Comparison of ENCODE assay signal across 7 mouse cellular contexts in genomic region chr11:114064871-114065388, GRCm38 (mm10). TPM values are rescaled to one million over a fixed set of nuclear protein-coding genes. Genes with fewer than 3 reads are reported as not detected.
DNase-seq lines count a peak whose midpoint lies in the region; ATAC-seq and TF ChIP-seq lines count a peak whose summit lies in the region.

No protein-coding gene starts in this region.

- under 1% methylated on average over 32 of the region's 32 CpGs for WGBS in lung, embryonic 14.5 days
- WGBS in forebrain, embryonic 10.5 days: under 1% methylated on average over 32 of the region's 32 CpGs
- under 1% methylated on average over 32 of the region's 32 CpGs for WGBS in intestine, embryonic 16.5 days

- peak overlapping the region; percentile 71 for H3K9ac ChIP-seq in lung, embryonic 14.5 days
- peak overlapping the region; percentile 72 for H3K9ac ChIP-seq in intestine, embryonic 16.5 days (ENCODE audit: low read depth, low read length)

- ATAC-seq in lung, embryonic 14.5 days (ENCODE audit: insufficient read depth): no peak
- no peak for ATAC-seq in intestine, embryonic 16.5 days

- H3K27ac ChIP-seq in lung, embryonic 14.5 days (ENCODE audit: low read depth): no peak overlapping the region
- H3K27ac ChIP-seq in forebrain, embryonic 10.5 days: peak overlapping the region; percentile 87
- H3K27ac ChIP-seq in intestine, embryonic 16.5 days (ENCODE audit: low read length): no peak overlapping the region

- peak; percentile 50 for TF ChIP-seq CTCF in lung, embryonic 14.5 days (IDR thresholded peaks at IDR 0.05; ENCODE audit: low read depth)

- peak overlapping the region; percentile 96 for H3K4me2 ChIP-seq in lung, embryonic 14.5 days
- peak overlapping the region; percentile 93 for H3K4me2 ChIP-seq in intestine, embryonic 16.5 days (ENCODE audit: low read depth, low read length)

- H3K27me3 ChIP-seq in lung, embryonic 14.5 days (ENCODE audit: insufficient read depth, low read length): peaks cover 31% of the 10 kb centered on the region
- peaks cover 100% of the 10 kb centered on the region for H3K27me3 ChIP-seq in forebrain, embryonic 10.5 days (ENCODE audit: poor library complexity, severe bottlenecking)
- H3K27me3 ChIP-seq in intestine, embryonic 16.5 days (replicated peaks; ENCODE audit: control insufficient read depth, insufficient read depth, low read length): peaks cover 31% of the 10 kb centered on the region

- peak overlapping the region; percentile 64 for H3K4me3 ChIP-seq in lung, embryonic 14.5 days (ENCODE audit: low read depth, low read length)
- peak overlapping the region; percentile 77 for H3K4me3 ChIP-seq in forebrain, embryonic 10.5 days
- peak overlapping the region; percentile 66 for H3K4me3 ChIP-seq in intestine, embryonic 16.5 days (ENCODE audit: low read length)

- H3K36me3 ChIP-seq in lung, embryonic 14.5 days (ENCODE audit: insufficient read depth): no peaks in the 10 kb centered on the region
- no peaks in the 10 kb centered on the region for H3K36me3 ChIP-seq in forebrain, embryonic 10.5 days (replicated peaks)
- no peaks in the 10 kb centered on the region for H3K36me3 ChIP-seq in intestine, embryonic 16.5 days (ENCODE audit: control insufficient read depth, insufficient read depth, low read length)

- peaks cover 14% of the 10 kb centered on the region for H3K4me1 ChIP-seq in lung, embryonic 14.5 days (ENCODE audit: insufficient read depth)
- H3K4me1 ChIP-seq in forebrain, embryonic 10.5 days: peaks cover 66% of the 10 kb centered on the region
- H3K4me1 ChIP-seq in intestine, embryonic 16.5 days (ENCODE audit: control insufficient read depth, insufficient read depth, low read length): peaks cover 24% of the 10 kb centered on the region

- DNase-seq in lung, embryonic 14.5 days: peak; percentile 65
- no peak for DNase-seq in lung, postnatal 36 days
- peak; percentile 44 for DNase-seq in forebrain, embryonic 10.5 days (ENCODE audit: extremely low spot score, low spot score)
- peak; percentile 70 for DNase-seq in neural tube, embryonic 10.5 days (ENCODE audit: extremely low spot score, low spot score)
- DNase-seq in thymus, adult 18-20 months: no peak
- no peak for DNase-seq in right cerebral cortex, postnatal 36 days (ENCODE audit: low spot score in 2 of 2)

- H3K9me3 ChIP-seq in lung, embryonic 14.5 days (ENCODE audit: low read depth, low read length): no peaks in the 10 kb centered on the region
- H3K9me3 ChIP-seq in forebrain, embryonic 10.5 days: no peaks in the 10 kb centered on the region
- H3K9me3 ChIP-seq in intestine, embryonic 16.5 days (ENCODE audit: control insufficient read depth, low read length): no peaks in the 10 kb centered on the region

RNA-seq across cellular contexts. Expression of gene Sdk2, which starts 1.9 kb away (rescaled TPM):
- polyA plus RNA-seq in lung, embryonic 14.5 days (2014; fragmentation: Nextera tagmentation; extraction: Ambion mirVana): 3.5 and 4.4 TPM in 2 replicates
- polyA plus RNA-seq in forebrain, embryonic 10.5 days (2016; fragmentation: Nextera tagmentation; extraction: Ambion mirVana): 0.87 and 1.5 TPM in 2 replicates
- 1.4 and 1.5 TPM in 2 replicates for polyA plus RNA-seq in intestine, embryonic 16.5 days (2015; fragmentation: Nextera tagmentation; extraction: Ambion mirVana)

Comparison
In these comparisons a context has a peak if more than half of its experiments do, and no peak if none do; other contexts are left out.
1. DNase-seq: peak in lung, embryonic 14.5 days (single experiment), forebrain, embryonic 10.5 days (single experiment) and neural tube, embryonic 10.5 days (single experiment); none in lung, postnatal 36 days (single experiment), thymus, adult 18-20 months (0 of 2) and right cerebral cortex, postnatal 36 days (0 of 2).
2. Peak in every context shown above with its lines, with median percentiles within 50 percentile points of each other: H3K4me3 ChIP-seq.